Mouse (Mus musculus): ENCODE results near the gene Cyb5d1. TPM values are rescaled to one million over a fixed set of nuclear protein-coding genes. Genes with fewer than 3 reads are reported as not detected.

Cyb5d1 gene
- total and polyA plus RNA-seq, 2 experiments from 2014 or later = 18.8 to 22.6 TPM

- peaks cover 18% of the 10 kb centered on the region for H3K27me3 ChIP-seq (ENCODE audit: insufficient read depth, low read length)
- peak overlapping the region; percentile 94 for H3K4me2 ChIP-seq (ENCODE audit: low read depth, low read length, poor library complexity, severe bottlenecking)
- H3K9me3 ChIP-seq (ENCODE audit: low read length) = no peaks in the 10 kb centered on the region
- under 1% methylated on average over 39 of the region's 39 CpGs for WGBS
- H3K27ac ChIP-seq (ENCODE audit: low read depth, low read length) = peak overlapping the region; percentile 98
- peak; percentile 48 for ATAC-seq (ENCODE audit: low FRiP score)
- peak; percentile 96 for DNase-seq (ENCODE audit: low spot score)
- peak overlapping the region; percentile 66 for H3K9ac ChIP-seq (replicated peaks; ENCODE audit: low read length, poor library complexity, severe bottlenecking)
- H3K4me1 ChIP-seq (ENCODE audit: insufficient read depth, low read length) = peaks cover 22% of the 10 kb centered on the region
- 0 out of 2 replicates have a peak, but pooled peaks cover 4% of the 10 kb centered on the region for H3K36me3 ChIP-seq (ENCODE audit: insufficient read depth, low read length)
- H3K4me3 ChIP-seq (ENCODE audit: low read depth, low read length) = peak overlapping the region; percentile 71
- TF ChIP-seq CTCF (IDR thresholded peaks at IDR 0.05) = 0 out of 2 replicates have a peak, but pooled peaks have one; percentile 20
Observed at GRCm38 (mm10) chr11:69417449-69418384, 22.3 kb upstream of the Cyb5d1 start.

GRCm38 (mm10) chr11:69416921-69417448 is 21.6 kb upstream of the Cyb5d1 start:
- H3K9me3 ChIP-seq (ENCODE audit: low read length) = no peaks in the 10 kb centered on the region
- H3K9ac ChIP-seq (replicated peaks; ENCODE audit: low read length, poor library complexity, severe bottlenecking) = peak overlapping the region; percentile 66; the same call in 1 of the 2 replicates
- H3K4me3 ChIP-seq (ENCODE audit: low read depth, low read length) = peak overlapping the region; percentile 71
- H3K4me2 ChIP-seq (ENCODE audit: low read depth, low read length, poor library complexity, severe bottlenecking) = peak overlapping the region; percentile 94
- no peak for TF ChIP-seq CTCF (IDR thresholded peaks at IDR 0.05)
- H3K27ac ChIP-seq (ENCODE audit: low read depth, low read length) = peak overlapping the region; percentile 98
- 3% methylated on average over 8 of the region's 8 CpGs for WGBS
- H3K4me1 ChIP-seq (ENCODE audit: insufficient read depth, low read length) = peaks cover 29% of the 10 kb centered on the region
- H3K27me3 ChIP-seq (ENCODE audit: insufficient read depth, low read length) = peaks cover 11% of the 10 kb centered on the region
- 0 out of 2 replicates have a peak, but pooled peaks cover 4% of the 10 kb centered on the region for H3K36me3 ChIP-seq (ENCODE audit: insufficient read depth, low read length)
- ATAC-seq (ENCODE audit: low FRiP score) = no peak
- DNase-seq (ENCODE audit: low spot score) = no peak

GRCm38 (mm10) chr11:69416509-69416908 is 21.1 kb upstream of the Cyb5d1 start:
- peak overlapping the region; percentile 71 for H3K4me3 ChIP-seq (ENCODE audit: low read depth, low read length)
- DNase-seq (ENCODE audit: low spot score) = no peak
- TF ChIP-seq CTCF (IDR thresholded peaks at IDR 0.05) = no peak
- peak overlapping the region; percentile 98 for H3K27ac ChIP-seq (ENCODE audit: low read depth, low read length)
- peaks cover 6% of the 10 kb centered on the region for H3K27me3 ChIP-seq (ENCODE audit: insufficient read depth, low read length)
- no peak for ATAC-seq (ENCODE audit: low FRiP score)
- H3K4me1 ChIP-seq (ENCODE audit: insufficient read depth, low read length) = peaks cover 33% of the 10 kb centered on the region
- H3K9me3 ChIP-seq (ENCODE audit: low read length) = no peaks in the 10 kb centered on the region
- H3K4me2 ChIP-seq (ENCODE audit: low read depth, low read length, poor library complexity, severe bottlenecking) = peak overlapping the region; percentile 94
- WGBS = under 1% methylated on average over 4 of the region's 4 CpGs
- H3K36me3 ChIP-seq (ENCODE audit: insufficient read depth, low read length) = 0 out of 2 replicates have a peak, but pooled peaks cover 4% of the 10 kb centered on the region
- H3K9ac ChIP-seq (replicated peaks; ENCODE audit: low read length, poor library complexity, severe bottlenecking) = peak overlapping the region; percentile 66

GRCm38 (mm10) chr11:69415668-69416451 is 20.4 kb upstream of the Cyb5d1 start:
- ATAC-seq (ENCODE audit: low FRiP score) (no peak), DNase-seq (ENCODE audit: low spot score) (peak; percentile 84)
- Histone ChIP-seq H3K27ac (ENCODE audit: low read depth, low read length) (peak overlapping the region; percentile 98), H3K36me3 (ENCODE audit: insufficient read depth, low read length) (0 out of 2 replicates have a peak, but pooled peaks cover 4% of the 10 kb centered on the region), H3K4me1 (ENCODE audit: insufficient read depth, low read length) (peaks cover 33% of the 10 kb centered on the region), H3K9me3 (ENCODE audit: low read length) (no peaks in the 10 kb centered on the region), H3K4me3 (ENCODE audit: low read depth, low read length) (peak overlapping the region; percentile 71), H3K27me3 (ENCODE audit: insufficient read depth, low read length) (no peaks in the 10 kb centered on the region), H3K4me2 (ENCODE audit: low read depth, low read length, poor library complexity, severe bottlenecking) (peak overlapping the region; percentile 94), H3K9ac (replicated peaks; ENCODE audit: low read length, poor library complexity, severe bottlenecking) (peak overlapping the region; percentile 98)
- WGBS = under 1% methylated on average over 13 of the region's 25 CpGs
- no peak for TF ChIP-seq CTCF (IDR thresholded peaks at IDR 0.05)

- Histone ChIP-seq H3K36me3 (ENCODE audit: insufficient read depth, low read length) (0 out of 2 replicates have a peak, but pooled peaks cover 4% of the 10 kb centered on the region), H3K9me3 (ENCODE audit: low read length) (no peaks in the 10 kb centered on the region), H3K4me1 (ENCODE audit: insufficient read depth, low read length) (peaks cover 33% of the 10 kb centered on the region), H3K27ac (ENCODE audit: low read depth, low read length) (peak overlapping the region; percentile 98), H3K4me3 (ENCODE audit: low read depth, low read length) (peak overlapping the region; percentile 71), H3K27me3 (ENCODE audit: insufficient read depth, low read length) (no peaks in the 10 kb centered on the region), H3K9ac (replicated peaks; ENCODE audit: low read length, poor library complexity, severe bottlenecking) (peak overlapping the region; percentile 98), H3K4me2 (ENCODE audit: low read depth, low read length, poor library complexity, severe bottlenecking) (peak overlapping the region; percentile 94)
- DNase-seq (ENCODE audit: low spot score) = peak; percentile 89
- peak; percentile 21 for ATAC-seq (ENCODE audit: low FRiP score)
- TF ChIP-seq CTCF (IDR thresholded peaks at IDR 0.05) = peak; percentile 39; the same call in 1 of the 2 replicates
- WGBS = 2% methylated on average over 3 of the region's 3 CpGs
Observed at GRCm38 (mm10) chr11:69415327-69415667, 19.9 kb upstream of the Cyb5d1 start.

Data from midbrain, postnatal 0 days (tissue).